Mouse (Mus musculus) hindbrain, embryonic 14.5 days (tissue): ENCODE measurements at regions not wholly inside any gene's neighbourhood (a gene's known extent, or its start where the extent isn't known, plus 50 kb on each side); places are given as distances from the start of the nearest gene placed in this dataset.
A peak's percentile ranks its signal among the peaks of the same experiment; 100 is the strongest.

Experiments
- ATAC-seq: fragments of 200-750 bp; cut with Nextera tagmentation; 2 replicates; pipeline ENCODE4 v1.8.0; 2017; ENCODE audit warnings: moderate number of reproducible peaks, mild to moderate bottlenecking, moderate TSS enrichment, moderate library complexity; ENCODE audit not compliant: low FRiP score
- DNase-seq: peaks from one replicate; pipeline ENCODE4 v3.0.0-alpha.2; 2015; ENCODE audit warnings: low spot score
- H3K27ac ChIP-seq: fragments of 300-500 bp; sonication (generic); 2 replicates; pipeline ENCODE4 v1.5.1; 2014; ENCODE audit warnings: mild to moderate bottlenecking, moderate library complexity
- H3K27me3 ChIP-seq: fragments of 300-500 bp; sonication (generic); 2 replicates; pipeline ENCODE4 v1.6.1; 2014; ENCODE audit warnings: mild to moderate bottlenecking, low read length, mixed read lengths; ENCODE audit not compliant: control insufficient read depth, insufficient read depth
- H3K36me3 ChIP-seq: fragments of 300-500 bp; sonication (generic); replicated peaks from 2 replicates; pipeline ENCODE4 v1.6.1; 2014; ENCODE audit not compliant: control insufficient read depth, insufficient read depth
- H3K4me1 ChIP-seq: fragments of 300-500 bp; sonication (generic); replicated peaks from 2 replicates; pipeline ENCODE4 v1.6.1; 2014; ENCODE audit warnings: antibody characterized with exemption, low read length, mixed read lengths; ENCODE audit not compliant: control insufficient read depth, insufficient read depth
- H3K4me2 ChIP-seq: fragments of 300-500 bp; sonication (generic); replicated peaks from 2 replicates; pipeline ENCODE4 v1.6.1; 2014; ENCODE audit warnings: mild to moderate bottlenecking, moderate library complexity
- H3K4me3 ChIP-seq: fragments of 300-500 bp; sonication (generic); replicated peaks from 2 replicates; pipeline ENCODE4 v1.5.1; 2014; ENCODE audit warnings: mild to moderate bottlenecking, low read length
- H3K9ac ChIP-seq: fragments of 300-500 bp; sonication (generic); 2 replicates; pipeline ENCODE4 v1.6.1; 2014
- H3K9me3 ChIP-seq: fragments of 300-500 bp; sonication (generic); 2 replicates; pipeline ENCODE4 v1.6.1; 2016; ENCODE audit warnings: low read length; ENCODE audit not compliant: control insufficient read depth
- WGBS: fragments of 180-500 bp; shearing (Covaris S2); extraction: QIAGEN DNeasy Blood & Tissue Kit; methylation state at CpG from one replicate; pipeline ENCODE4 v1.1.7; 2014; 5-methylcytosine and 5-hydroxymethylcytosine counted together

DNA sequence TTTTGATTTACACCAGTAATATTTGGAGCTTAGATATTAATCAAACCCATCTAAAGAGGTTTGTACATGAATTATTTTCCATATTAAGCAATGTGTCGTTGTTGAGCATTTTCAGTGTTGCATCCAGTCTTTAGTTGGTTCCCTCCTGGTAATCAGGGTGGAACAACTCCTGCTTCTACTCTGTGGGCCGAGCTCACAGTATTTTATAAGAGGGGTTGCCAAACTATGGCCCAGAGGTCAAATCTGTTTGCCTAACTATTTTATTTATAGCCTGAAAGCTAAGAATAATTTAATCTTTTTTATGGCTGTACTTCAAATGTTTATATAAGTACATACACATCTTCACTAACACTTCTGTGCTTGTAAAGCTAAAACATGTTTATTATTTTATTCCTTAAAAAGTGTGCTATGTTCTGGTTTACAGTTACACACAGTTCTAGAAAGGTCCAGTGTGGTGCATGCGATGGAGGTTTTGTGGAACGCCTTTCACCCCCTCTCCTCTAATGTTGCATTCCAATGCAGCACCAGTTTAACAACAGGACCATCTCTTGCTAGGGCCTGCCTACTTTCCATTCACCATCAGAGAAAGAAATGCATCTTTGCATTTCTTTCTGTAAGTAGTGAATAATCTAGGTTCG is 392.3 kb upstream of the Nr5a2 start:
- H3K36me3 ChIP-seq = no peaks in the 10 kb centered on the region
- H3K27me3 ChIP-seq = no peaks in the 10 kb centered on the region
- DNase-seq (no peak), ATAC-seq (no peak)
- H3K9ac ChIP-seq = no peak overlapping the region
- no peaks in the 10 kb centered on the region for H3K9me3 ChIP-seq
- H3K27ac ChIP-seq = no peak overlapping the region
- WGBS = 90% methylated on average over 5 of the region's 5 CpGs
- H3K4me2 ChIP-seq = no peak overlapping the region
- no peaks in the 10 kb centered on the region for H3K4me1 ChIP-seq
- H3K4me3 ChIP-seq = no peak overlapping the region

DNA sequence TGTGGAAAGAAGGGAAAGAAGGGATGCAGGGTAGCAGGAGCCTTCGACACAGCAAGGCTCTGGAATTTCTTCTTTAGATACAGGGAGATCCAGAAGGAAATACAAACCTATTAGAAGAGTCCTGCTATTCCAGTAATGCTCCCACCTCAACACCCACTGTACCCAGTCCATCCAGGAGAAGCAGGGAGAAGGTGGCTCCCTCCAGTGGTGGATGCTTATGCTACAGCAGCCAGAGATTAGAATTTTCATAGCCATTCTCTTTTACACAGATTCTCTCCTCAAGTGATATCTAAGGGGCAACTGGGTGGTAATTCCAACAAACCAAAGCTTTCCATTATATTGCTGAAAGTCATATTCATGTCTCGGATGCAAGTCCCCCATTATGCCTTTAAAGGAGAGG is 373.9 kb upstream of the Nr5a2 start:
- no peak for DNase-seq
- Histone ChIP-seq H3K4me3 (no peak overlapping the region), H3K4me2 (no peak overlapping the region), H3K9ac (no peak overlapping the region), H3K9me3 (no peaks in the 10 kb centered on the region), H3K36me3 (no peaks in the 10 kb centered on the region), H3K27me3 (no peaks in the 10 kb centered on the region), H3K27ac (no peak overlapping the region), H3K4me1 (0 out of 2 replicates have a peak, but pooled peaks cover 6% of the 10 kb centered on the region)
- no peak for ATAC-seq
- WGBS = 89% methylated on average over 2 of the region's 2 CpGs

DNA sequence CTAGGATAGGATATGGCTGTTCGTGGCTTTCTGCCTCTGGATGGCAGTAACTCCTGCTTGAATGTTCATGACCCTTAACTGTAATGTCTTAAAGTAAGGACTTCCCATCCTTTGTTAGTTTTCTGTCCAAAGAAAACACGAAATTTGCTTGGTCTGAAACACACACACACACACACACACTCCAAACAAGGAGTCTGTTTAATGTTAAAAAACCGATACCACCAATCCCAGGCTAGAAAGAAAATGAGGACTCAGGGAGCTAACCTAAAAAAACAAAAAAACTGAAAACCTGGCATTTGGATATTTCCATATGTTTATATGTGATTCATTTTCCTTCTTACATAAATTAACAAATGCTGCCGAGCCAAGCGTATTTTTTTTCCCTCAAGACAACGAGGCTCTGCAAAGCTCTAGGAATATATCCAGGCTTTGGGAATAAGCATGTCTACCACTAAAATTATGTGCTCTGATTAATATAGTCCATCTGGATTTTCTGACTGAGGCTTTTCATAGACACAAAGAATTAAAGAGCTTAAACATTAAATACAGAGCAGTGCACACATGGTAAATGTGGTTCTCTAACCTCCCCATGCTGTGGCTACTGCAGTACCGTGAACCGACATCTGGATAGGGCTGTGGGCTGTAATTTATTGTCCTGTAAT is 372.0 kb upstream of the Nr5a2 start:
- Histone ChIP-seq H3K27ac (peak overlapping the region; percentile 3; the same call in 1 of the 2 replicates), H3K9ac (no peak overlapping the region; the same call in 1 of the 2 replicates), H3K36me3 (no peaks in the 10 kb centered on the region), H3K9me3 (no peaks in the 10 kb centered on the region), H3K4me3 (no peak overlapping the region), H3K27me3 (no peaks in the 10 kb centered on the region), H3K4me2 (no peak overlapping the region), H3K4me1 (0 out of 2 replicates have a peak, but pooled peaks cover 6% of the 10 kb centered on the region)
- DNase-seq (peak; percentile 63), ATAC-seq (peak; percentile 74; the same call in 1 of the 2 replicates)
- 42% methylated on average over 8 of the region's 8 CpGs for WGBS

DNA sequence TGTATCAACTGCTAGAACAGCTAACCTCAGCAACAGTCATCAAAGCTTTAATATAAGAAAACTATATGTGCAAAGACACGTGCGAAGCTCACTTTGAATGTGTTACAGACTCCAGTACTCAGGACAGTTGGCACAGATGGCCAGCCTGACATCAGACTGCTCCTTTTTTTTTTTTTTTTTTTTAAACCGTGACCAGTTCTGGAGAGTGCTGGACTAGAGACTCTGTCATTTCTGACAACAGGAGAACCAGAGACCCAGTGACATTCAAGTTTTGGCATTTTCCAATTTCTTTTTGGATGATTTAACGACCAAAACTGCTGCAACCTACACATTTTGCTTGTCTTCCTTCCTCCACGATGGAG is 371.5 kb upstream of the Nr5a2 start:
- Histone ChIP-seq H3K27ac (no peak overlapping the region), H3K36me3 (no peaks in the 10 kb centered on the region), H3K9ac (no peak overlapping the region), H3K4me3 (no peak overlapping the region), H3K9me3 (no peaks in the 10 kb centered on the region), H3K4me2 (no peak overlapping the region), H3K4me1 (0 out of 2 replicates have a peak, but pooled peaks cover 6% of the 10 kb centered on the region), H3K27me3 (no peaks in the 10 kb centered on the region)
- ATAC-seq (peak; percentile 43; the same call in 1 of the 2 replicates), DNase-seq (no peak)
- 49% methylated on average over 5 of the region's 5 CpGs for WGBS

DNA sequence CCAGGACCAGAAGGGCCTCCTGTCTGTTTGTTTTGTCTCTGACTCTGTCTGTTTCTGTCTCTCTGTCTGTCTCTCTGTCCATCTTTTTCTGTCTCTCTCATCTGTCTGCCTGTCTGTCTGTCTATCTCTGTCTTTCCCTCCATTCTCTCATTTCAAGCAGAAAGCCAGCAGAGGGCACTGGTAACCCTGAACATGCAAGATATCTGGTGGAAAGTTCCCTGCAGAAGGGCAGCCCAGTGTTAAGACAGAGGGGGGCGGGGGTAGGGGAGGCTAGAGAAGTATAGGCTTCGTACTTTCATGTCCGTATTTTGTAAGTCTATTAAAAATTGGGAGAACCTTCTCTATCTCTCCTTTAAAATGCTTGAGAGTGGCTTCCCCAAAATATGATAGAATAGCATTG is 370.4 kb upstream of the Nr5a2 start:
- H3K9me3 ChIP-seq = no peaks in the 10 kb centered on the region
- no peak overlapping the region for H3K4me2 ChIP-seq
- H3K27ac ChIP-seq = no peak overlapping the region
- WGBS = 39% methylated on average over 3 of the region's 3 CpGs
- H3K27me3 ChIP-seq = no peaks in the 10 kb centered on the region
- no peak overlapping the region for H3K4me3 ChIP-seq
- H3K36me3 ChIP-seq = no peaks in the 10 kb centered on the region
- 0 out of 2 replicates have a peak, but pooled peaks cover 6% of the 10 kb centered on the region for H3K4me1 ChIP-seq
- ATAC-seq (peak; percentile 71; the same call in 1 of the 2 replicates), DNase-seq (peak; percentile 48)
- no peak overlapping the region for H3K9ac ChIP-seq

DNA sequence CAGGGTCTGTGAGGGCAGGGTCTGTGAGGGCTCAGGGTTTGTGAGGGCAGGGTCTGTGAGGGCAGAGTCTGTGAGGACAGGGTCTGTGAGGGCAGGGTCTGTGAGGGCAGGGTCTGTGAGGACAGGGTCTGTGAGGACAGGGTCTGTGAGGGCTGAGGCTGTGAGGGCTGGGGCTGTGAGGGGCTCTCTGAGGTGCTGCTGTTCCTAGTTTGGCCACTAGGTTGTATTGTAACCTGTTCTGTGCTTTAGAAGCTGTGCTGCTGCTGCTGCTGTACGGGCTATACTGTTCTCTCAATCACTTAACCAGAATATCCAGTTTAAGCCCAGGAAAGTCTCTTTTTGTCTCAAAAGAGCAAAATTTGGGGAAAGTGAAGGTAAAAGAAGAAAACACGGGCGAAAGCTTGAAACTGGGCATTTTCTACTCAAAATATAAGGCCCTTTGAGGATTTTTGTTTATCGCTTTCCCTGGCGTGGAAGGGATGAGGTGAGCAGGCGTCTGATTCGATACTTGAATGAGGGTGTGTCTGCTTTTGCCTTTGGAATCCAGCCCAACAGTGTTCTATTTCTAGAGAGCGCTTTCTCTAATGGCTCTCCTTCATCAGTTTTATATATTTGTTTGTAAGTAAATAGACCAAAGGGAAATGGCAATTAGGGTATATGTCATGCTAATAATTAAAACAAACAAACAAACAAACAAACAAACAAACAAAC is 363.8 kb upstream of the Nr5a2 start:
- H3K27ac ChIP-seq = no peak overlapping the region
- DNase-seq = peak; percentile 66
- no peaks in the 10 kb centered on the region for H3K36me3 ChIP-seq
- peak; percentile 76; the same call in 1 of the 2 replicates for ATAC-seq
- no peaks in the 10 kb centered on the region for H3K4me1 ChIP-seq
- no peaks in the 10 kb centered on the region for H3K9me3 ChIP-seq
- 32% methylated on average over 8 of the region's 8 CpGs for WGBS
- H3K27me3 ChIP-seq = no peaks in the 10 kb centered on the region
- no peak overlapping the region for H3K9ac ChIP-seq
- H3K4me2 ChIP-seq = peak overlapping the region; percentile 23
- no peak overlapping the region for H3K4me3 ChIP-seq

DNA sequence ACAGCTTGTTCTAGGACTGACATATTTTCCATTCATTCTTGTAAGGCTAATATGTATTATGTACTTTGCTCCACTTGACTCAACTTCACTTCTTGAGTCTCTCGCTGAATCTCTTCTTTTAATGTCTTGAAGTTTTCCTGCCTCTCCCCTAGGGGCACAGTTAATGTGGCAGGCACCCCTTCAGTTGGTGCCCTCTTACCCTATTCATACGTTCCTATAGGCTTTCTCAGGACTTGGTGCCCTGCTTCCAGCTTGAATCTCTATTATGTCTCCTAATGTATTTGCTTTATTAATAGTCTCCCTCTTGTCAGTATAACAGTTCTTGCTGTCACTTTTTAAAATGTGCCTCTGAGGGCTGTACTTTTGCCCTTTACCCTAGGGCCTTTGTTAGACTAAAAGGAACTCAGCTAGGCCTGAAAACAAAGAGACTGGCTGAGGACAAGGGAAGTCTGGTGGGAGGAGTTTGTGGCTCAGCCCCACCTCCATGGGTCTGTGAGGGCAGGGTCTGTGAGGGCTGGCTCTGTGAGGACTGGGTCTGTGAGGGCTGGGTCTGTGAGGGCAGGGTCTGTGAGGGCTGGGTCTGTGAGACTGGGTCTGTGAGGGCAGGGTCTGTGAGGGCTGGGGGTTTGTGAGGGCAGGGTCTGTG is 362.9 kb upstream of the Nr5a2 start:
- Histone ChIP-seq H3K27ac (no peak overlapping the region), H3K9me3 (no peaks in the 10 kb centered on the region), H3K9ac (no peak overlapping the region), H3K4me1 (no peaks in the 10 kb centered on the region), H3K4me3 (no peak overlapping the region), H3K4me2 (no peak overlapping the region), H3K36me3 (no peaks in the 10 kb centered on the region), H3K27me3 (no peaks in the 10 kb centered on the region)
- ATAC-seq (no peak), DNase-seq (no peak)
- 16% methylated on average over 2 of the region's 2 CpGs for WGBS

DNA sequence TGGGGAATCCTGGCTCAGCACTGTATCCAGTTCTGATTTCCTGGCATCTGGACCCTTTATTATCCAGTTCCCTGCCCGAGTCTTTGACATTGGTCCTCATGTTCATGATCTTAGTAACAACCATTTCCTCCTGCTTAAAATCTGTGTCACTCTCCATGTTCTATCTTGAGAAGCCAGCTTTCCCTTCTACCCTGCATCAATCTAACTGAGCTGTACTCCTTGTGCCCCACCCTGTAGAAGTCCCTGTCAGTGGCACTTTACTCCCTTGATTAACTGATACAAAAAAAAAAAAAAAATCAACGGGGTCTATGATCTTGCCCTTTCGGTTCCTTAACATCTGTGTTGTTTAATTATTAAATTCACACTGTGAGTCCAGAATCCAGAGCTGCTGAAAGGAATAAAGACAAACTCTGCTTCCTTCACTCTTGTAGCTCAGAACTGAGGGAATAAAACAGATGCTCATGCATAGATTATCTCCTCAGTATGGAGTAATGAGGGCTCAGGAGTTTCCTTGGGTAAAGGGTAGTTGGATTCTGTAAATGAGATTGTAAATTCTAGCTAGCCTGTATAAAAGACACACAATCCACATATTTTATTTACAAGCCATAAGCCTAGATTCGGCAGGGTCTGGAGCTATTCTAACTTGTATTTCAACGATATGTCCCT is 342.6 kb upstream of the Nr5a2 start:
- Histone ChIP-seq H3K36me3 (no peaks in the 10 kb centered on the region), H3K27ac (no peak overlapping the region), H3K4me3 (no peak overlapping the region), H3K9ac (no peak overlapping the region), H3K27me3 (no peaks in the 10 kb centered on the region), H3K4me2 (no peak overlapping the region), H3K9me3 (no peaks in the 10 kb centered on the region), H3K4me1 (no peaks in the 10 kb centered on the region)
- WGBS = 87% methylated on average over 5 of the region's 5 CpGs
- ATAC-seq = no peak
- DNase-seq = no peak
